Mouse (Mus musculus) hindbrain, embryonic 11.5 days (tissue): ENCODE data around the gene Ppp1r12b. TPM values are rescaled to one million over a fixed set of nuclear protein-coding genes. Genes with fewer than 3 reads are reported as not detected.

Experiments
- ATAC-seq: fragments of 200-750 bp; cut with Nextera tagmentation; 2 replicates; pipeline ENCODE4 v1.8.0; 2017; ENCODE audit warnings: mild to moderate bottlenecking, moderate TSS enrichment, moderate library complexity; ENCODE audit not compliant: low FRiP score
- DNase-seq: peaks from one replicate; pipeline ENCODE4 v3.0.0-alpha.2; 2015; ENCODE audit warnings: low spot score
- H3K27ac ChIP-seq: fragments of 300-500 bp; sonication (generic); 2 replicates; pipeline ENCODE4 v1.5.1; 2014; ENCODE audit warnings: mild to moderate bottlenecking, low read depth, low read length
- H3K27me3 ChIP-seq: fragments of 300-500 bp; sonication (generic); 2 replicates; pipeline ENCODE4 v1.6.1; 2014; ENCODE audit warnings: mild to moderate bottlenecking, low read length, moderate library complexity, mixed read lengths; ENCODE audit not compliant: control insufficient read depth, insufficient read depth
- H3K36me3 ChIP-seq: fragments of 300-500 bp; sonication (generic); 2 replicates; pipeline ENCODE4 v1.6.1; 2014; ENCODE audit warnings: mild to moderate bottlenecking, low read length, moderate library complexity, mixed read lengths; ENCODE audit not compliant: control insufficient read depth, insufficient read depth
- H3K4me1 ChIP-seq: fragments of 300-500 bp; sonication (generic); replicated peaks from 2 replicates; pipeline ENCODE4 v1.6.1; 2014; ENCODE audit warnings: low read length, mixed read lengths; ENCODE audit not compliant: control insufficient read depth, insufficient read depth
- H3K4me2 ChIP-seq: fragments of 300-500 bp; sonication (generic); replicated peaks from 2 replicates; pipeline ENCODE4 v1.6.1; 2014; ENCODE audit warnings: mild to moderate bottlenecking, low read depth, low read length
- H3K4me3 ChIP-seq: fragments of 300-500 bp; sonication (generic); 2 replicates; pipeline ENCODE4 v1.5.1; 2014; ENCODE audit warnings: low read depth, low read length
- H3K9ac ChIP-seq: fragments of 300-500 bp; sonication (generic); 2 replicates; pipeline ENCODE4 v1.6.1; 2014; ENCODE audit warnings: low read depth, low read length
- H3K9me3 ChIP-seq: fragments of 300-500 bp; sonication (generic); 2 replicates; pipeline ENCODE4 v1.6.1; 2016; ENCODE audit warnings: low read length; ENCODE audit not compliant: control insufficient read depth
- WGBS: fragments of 180-500 bp; shearing (Covaris S2); extraction: QIAGEN DNeasy Blood & Tissue Kit; methylation state at CpG from one replicate; pipeline ENCODE4 v1.1.7; 2014; 5-methylcytosine and 5-hydroxymethylcytosine counted together
- polyA plus RNA-seq: library from polyadenylated mRNA; unstranded; fragments of >200 nt; fragmentation: Nextera tagmentation; extraction: Ambion mirVana; gene quantifications from 2 replicates; pipeline ENCODE4 v1.2.1, GENCODE M21; 2014

The Ppp1r12b gene
- polyA plus RNA-seq, 1 experiment from 2014 or later: 10.8 TPM

- Histone ChIP-seq H3K9me3 (no peaks in the 10 kb centered on the region), H3K27ac (no peak overlapping the region), H3K4me2 (no peak overlapping the region), H3K9ac (no peak overlapping the region), H3K4me3 (no peak overlapping the region), H3K4me1 (no peaks in the 10 kb centered on the region), H3K27me3 (no peaks in the 10 kb centered on the region), H3K36me3 (no peaks in the 10 kb centered on the region)
- no peak for ATAC-seq
- 80% methylated on average over 6 of the region's 6 CpGs for WGBS
- no peak for DNase-seq
Measured at GRCm38 (mm10) chr1:134824896-134825295, 130.8 kb downstream of the Ppp1r12b start.

DNA sequence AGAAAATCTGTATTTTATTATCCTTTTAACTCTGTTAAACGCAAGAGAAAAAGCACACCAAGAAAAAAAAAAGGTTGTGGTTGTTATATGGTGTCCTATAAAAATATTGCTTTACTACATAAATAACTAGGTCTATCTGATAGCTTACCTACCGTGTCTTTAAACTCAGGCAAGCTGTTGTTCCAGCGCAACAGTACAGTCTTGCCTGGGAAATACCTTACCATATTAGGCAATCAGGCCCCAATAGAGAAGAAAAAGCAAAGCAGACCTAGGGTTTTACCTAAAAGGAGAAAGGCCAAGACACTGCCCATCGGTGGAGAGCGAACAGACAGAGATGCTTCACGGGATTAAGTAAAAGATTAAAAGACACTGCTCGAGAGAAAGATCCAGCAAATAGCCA is 131.9 kb downstream of the Ppp1r12b start:
- 71% methylated on average over 7 of the region's 7 CpGs for WGBS
- Histone ChIP-seq H3K4me2 (no peak overlapping the region), H3K27ac (no peak overlapping the region), H3K27me3 (no peaks in the 10 kb centered on the region), H3K9me3 (no peaks in the 10 kb centered on the region), H3K9ac (no peak overlapping the region), H3K4me3 (no peak overlapping the region), H3K36me3 (no peaks in the 10 kb centered on the region), H3K4me1 (no peaks in the 10 kb centered on the region)
- DNase-seq: no peak
- ATAC-seq: no peak

DNA sequence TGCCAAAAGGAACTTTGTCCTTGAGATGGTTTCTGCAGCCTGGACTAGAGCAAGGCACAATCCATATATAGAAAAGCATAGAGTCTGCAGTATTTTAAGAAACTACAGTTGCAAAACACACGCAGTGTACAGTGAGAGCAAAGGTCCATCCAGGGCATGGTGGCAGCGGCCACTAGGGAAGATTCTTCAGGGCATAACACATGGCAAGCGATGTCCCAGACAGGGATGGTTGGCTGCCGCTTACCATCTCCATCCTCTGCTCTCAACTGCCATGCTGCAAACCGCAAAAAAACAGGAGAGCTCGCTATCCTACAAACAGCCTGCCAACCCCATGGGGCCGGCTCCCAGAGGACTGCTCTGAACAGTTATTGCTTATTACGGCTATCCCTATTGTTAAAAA is 132.4 kb downstream of the Ppp1r12b start:
- H3K27ac ChIP-seq: no peak overlapping the region
- 83% methylated on average over 8 of the region's 8 CpGs for WGBS
- ATAC-seq: no peak
- H3K4me1 ChIP-seq: no peaks in the 10 kb centered on the region
- no peaks in the 10 kb centered on the region for H3K36me3 ChIP-seq
- no peaks in the 10 kb centered on the region for H3K27me3 ChIP-seq
- no peak for DNase-seq
- H3K4me2 ChIP-seq: no peak overlapping the region
- H3K4me3 ChIP-seq: no peak overlapping the region
- H3K9me3 ChIP-seq: no peaks in the 10 kb centered on the region
- H3K9ac ChIP-seq: no peak overlapping the region

GRCm38 (mm10) chr1:134820882-134821281 is 134.9 kb downstream of the Ppp1r12b start:
- no peaks in the 10 kb centered on the region for H3K4me1 ChIP-seq
- H3K9ac ChIP-seq: no peak overlapping the region
- H3K9me3 ChIP-seq: no peaks in the 10 kb centered on the region
- H3K27me3 ChIP-seq: no peaks in the 10 kb centered on the region
- DNase-seq (no peak), ATAC-seq (no peak)
- no peak overlapping the region for H3K4me2 ChIP-seq
- no peak overlapping the region for H3K27ac ChIP-seq
- 91% methylated on average over 3 of the region's 3 CpGs for WGBS
- H3K4me3 ChIP-seq: no peak overlapping the region
- H3K36me3 ChIP-seq: no peaks in the 10 kb centered on the region

DNA sequence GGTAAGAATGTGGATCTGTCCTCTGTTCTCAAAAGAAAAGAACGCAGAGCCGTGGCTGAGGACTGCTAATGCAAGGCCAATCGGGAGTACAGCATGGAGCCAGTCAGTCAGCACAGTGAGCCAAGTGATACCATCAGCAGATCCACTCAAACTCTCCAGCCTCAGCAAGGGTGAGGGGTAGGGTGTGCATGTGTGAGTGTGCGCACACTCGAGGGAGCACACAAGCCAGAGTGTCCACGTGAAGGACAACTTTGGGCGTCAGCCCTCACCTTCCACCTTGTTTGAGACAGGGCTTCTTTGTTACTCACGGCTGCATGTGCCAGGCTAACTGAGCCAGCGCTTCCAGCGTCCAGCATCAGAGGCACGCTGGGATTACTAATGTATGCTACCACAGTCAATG is 136.5 kb downstream of the Ppp1r12b start:
- ATAC-seq: no peak
- 88% methylated on average over 11 of the region's 11 CpGs for WGBS

GRCm38 (mm10) chr1:134818716-134819115 is 137.0 kb downstream of the Ppp1r12b start:
- ATAC-seq: no peak
- no peak overlapping the region for H3K4me3 ChIP-seq
- no peaks in the 10 kb centered on the region for H3K4me1 ChIP-seq
- no peaks in the 10 kb centered on the region for H3K27me3 ChIP-seq
- H3K9me3 ChIP-seq: no peaks in the 10 kb centered on the region
- no peak overlapping the region for H3K4me2 ChIP-seq
- WGBS: 96% methylated on average over 3 of the region's 3 CpGs
- H3K27ac ChIP-seq: no peak overlapping the region
- no peak for DNase-seq
- no peak overlapping the region for H3K9ac ChIP-seq
- H3K36me3 ChIP-seq: no peaks in the 10 kb centered on the region

More for the DNA sequence above, 136.5 kb downstream of the Ppp1r12b start:
- no peak for DNase-seq
- Histone ChIP-seq H3K9ac (no peak overlapping the region), H3K4me2 (no peak overlapping the region), H3K4me1 (no peaks in the 10 kb centered on the region), H3K9me3 (no peaks in the 10 kb centered on the region), H3K4me3 (no peak overlapping the region), H3K36me3 (no peaks in the 10 kb centered on the region), H3K27ac (no peak overlapping the region), H3K27me3 (no peaks in the 10 kb centered on the region)

DNA sequence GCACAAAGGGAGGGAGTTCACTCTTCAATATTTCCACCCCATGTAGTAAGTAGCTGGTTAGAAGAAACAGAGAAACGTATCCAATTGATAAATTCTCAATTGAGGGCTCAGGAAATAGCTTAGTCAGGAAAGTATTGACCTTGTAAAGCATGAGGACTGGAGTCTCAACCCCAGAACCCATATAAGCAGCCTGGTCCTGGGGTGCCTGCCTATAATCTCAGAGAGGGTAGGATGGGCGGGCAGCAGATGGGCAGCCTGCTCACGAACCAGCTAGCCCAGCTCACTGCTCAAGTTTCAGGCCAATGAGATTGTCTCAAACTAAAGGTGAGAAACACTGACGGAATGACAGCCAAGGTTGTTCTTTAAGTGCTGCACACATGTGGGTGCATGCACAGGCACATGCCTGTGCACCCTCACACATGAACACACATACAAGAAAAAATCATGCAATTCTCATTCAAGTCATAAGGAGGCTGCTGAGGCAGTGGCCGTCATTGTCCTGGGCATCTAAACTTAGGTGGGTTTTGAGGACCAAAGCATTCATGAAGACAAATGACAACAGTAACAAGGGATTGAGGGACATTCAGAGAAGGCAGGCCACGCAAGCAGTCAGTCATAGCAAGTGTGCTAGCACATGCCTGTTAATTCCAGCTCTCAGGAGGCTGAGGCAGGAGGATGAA is 137.7 kb downstream of the Ppp1r12b start:
- no peak overlapping the region for H3K27ac ChIP-seq

DNA sequence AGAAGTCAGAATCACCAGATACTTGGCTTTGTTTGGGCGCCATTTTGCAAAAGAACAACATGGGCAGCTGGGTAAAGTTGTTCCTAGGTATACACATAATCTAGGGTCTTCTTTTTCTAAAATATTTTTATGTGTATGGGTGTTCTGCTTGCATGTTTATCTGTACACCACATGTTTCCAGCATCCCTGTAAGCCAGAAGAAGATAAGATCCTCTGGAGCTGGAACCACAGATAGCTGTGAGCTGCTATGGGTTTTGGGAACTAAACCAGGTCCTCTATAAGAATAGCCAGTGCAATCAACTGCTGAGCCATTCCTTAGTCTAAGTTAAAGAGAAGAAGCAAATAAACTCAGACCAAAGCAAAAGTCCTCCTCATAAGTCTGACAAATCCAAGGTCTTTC is 138.6 kb downstream of the Ppp1r12b start:
- Histone ChIP-seq H3K9me3 (no peaks in the 10 kb centered on the region), H3K36me3 (no peaks in the 10 kb centered on the region), H3K27me3 (no peaks in the 10 kb centered on the region), H3K27ac (no peak overlapping the region), H3K4me3 (no peak overlapping the region), H3K4me1 (no peaks in the 10 kb centered on the region), H3K4me2 (no peak overlapping the region), H3K9ac (no peak overlapping the region)
- no peak for ATAC-seq
- DNase-seq: no peak
- 86% methylated on average over 1 of the region's 1 CpGs for WGBS

More for the DNA sequence above, 137.7 kb downstream of the Ppp1r12b start:
- no peak overlapping the region for H3K4me2 ChIP-seq
- H3K9ac ChIP-seq: no peak overlapping the region
- no peaks in the 10 kb centered on the region for H3K27me3 ChIP-seq
- 88% methylated on average over 6 of the region's 6 CpGs for WGBS
- DNase-seq: no peak
- ATAC-seq: no peak
- no peaks in the 10 kb centered on the region for H3K4me1 ChIP-seq
- no peak overlapping the region for H3K4me3 ChIP-seq
- no peaks in the 10 kb centered on the region for H3K9me3 ChIP-seq
- H3K36me3 ChIP-seq: no peaks in the 10 kb centered on the region

DNA sequence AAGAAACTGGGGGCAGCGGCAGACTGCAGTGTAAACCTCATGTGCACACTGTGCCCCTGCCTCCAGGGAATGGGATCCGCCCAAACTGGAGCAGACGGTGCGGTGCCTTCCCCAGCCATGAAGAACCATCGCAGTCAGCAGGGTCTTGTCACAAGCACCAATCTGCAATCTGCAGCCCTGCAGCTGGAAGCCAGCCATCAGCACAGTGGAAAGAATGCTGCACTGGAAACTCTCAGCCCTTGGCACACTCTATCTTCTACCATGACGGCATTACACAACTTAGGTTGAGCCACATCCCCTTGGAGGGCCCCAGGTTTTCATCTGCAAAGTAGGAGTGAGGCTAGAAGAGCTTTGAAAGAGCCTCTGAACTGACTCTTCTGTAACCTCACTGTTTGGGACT is 139.1 kb downstream of the Ppp1r12b start:
- H3K27ac ChIP-seq: no peak overlapping the region
- ATAC-seq (no peak), DNase-seq (no peak)
- H3K9ac ChIP-seq: no peak overlapping the region
- H3K4me3 ChIP-seq: no peak overlapping the region
- 76% methylated on average over 6 of the region's 6 CpGs for WGBS
- no peak overlapping the region for H3K4me2 ChIP-seq
- no peaks in the 10 kb centered on the region for H3K4me1 ChIP-seq
- no peaks in the 10 kb centered on the region for H3K36me3 ChIP-seq
- no peaks in the 10 kb centered on the region for H3K27me3 ChIP-seq
- no peaks in the 10 kb centered on the region for H3K9me3 ChIP-seq
